Mouse (Mus musculus) megakaryocyte, embryonic 14.5 days (primary cell): ENCODE data around the gene Neurod2.

ENCODE experiments used
- FLI1 ChIP-seq: IDR thresholded peaks from 2 replicates; pipeline ENCODE4 v1.6.1; 2012; ENCODE audit warnings: low read length, inconsistent platforms, mixed read lengths
- GATA1 ChIP-seq: IDR thresholded peaks from 3 replicates; pipeline ENCODE4 v1.6.1; 2012; ENCODE audit warnings: mixed read lengths, low read length, inconsistent platforms, borderline replicate concordance

DNA sequence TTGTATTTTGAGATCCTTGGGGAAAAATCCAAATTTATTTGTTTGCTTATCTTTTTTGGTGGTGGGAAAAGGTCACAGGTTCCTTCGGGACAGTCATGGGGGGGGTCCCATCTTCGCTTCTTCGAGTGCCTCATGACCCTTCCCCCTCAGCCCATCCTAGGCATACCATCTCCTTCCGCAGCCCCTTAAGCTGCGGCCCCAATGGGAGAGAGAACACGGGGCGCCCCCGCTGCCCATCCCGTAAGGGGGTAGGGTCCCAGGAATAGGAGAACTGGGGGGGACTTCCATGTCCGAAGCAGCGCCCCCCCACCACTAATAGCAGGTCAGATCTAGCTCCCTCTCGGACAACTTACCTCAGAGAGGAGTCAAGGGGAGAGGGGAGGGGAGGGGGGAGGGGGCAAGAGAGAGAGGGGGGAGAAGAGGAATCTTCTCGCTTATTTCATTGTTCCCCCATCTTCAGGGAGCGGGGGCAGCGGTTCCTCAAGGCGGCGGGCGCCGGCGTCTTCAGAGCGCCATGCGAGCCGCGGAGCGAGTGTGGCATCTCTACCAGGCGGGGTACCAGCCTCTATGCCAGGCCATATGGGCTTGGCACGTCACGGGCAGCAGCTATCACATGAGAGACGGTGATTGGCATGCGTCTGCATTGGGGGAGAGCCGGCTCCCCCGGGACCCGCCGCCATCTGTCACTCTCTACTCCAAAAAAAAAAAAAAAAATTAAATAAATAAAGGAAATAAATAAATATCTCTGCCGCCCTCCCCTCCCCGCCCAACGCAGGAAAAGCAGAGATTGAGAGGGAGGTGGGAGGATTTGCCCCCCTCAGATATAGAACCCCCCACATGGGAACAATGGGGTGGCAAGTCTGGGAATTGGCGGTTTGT is at the start of gene Neurod2:
- TF ChIP-seq GATA1 (no peak), FLI1 (no peak)
